Mouse (Mus musculus): ENCODE measurements around the gene Atf3. TPM values are rescaled to one million over a fixed set of nuclear protein-coding genes. Genes with fewer than 3 reads are reported as not detected.
A peak's percentile ranks its signal among the peaks of the same experiment; 100 is the strongest.

The Atf3 gene
- total RNA-seq, 2 experiments from 2014 or later: 0.52 to 0.67 TPM

GRCm38 (mm10) chr1:191224302-191224980, 6.6 kb upstream of the Atf3 start:
- TF ChIP-seq CTCF (conservative IDR thresholded peaks at IDR 0.05): no peak
- Histone ChIP-seq H3K27ac (peak overlapping the region; percentile 99), H3K4me3 (peak overlapping the region; percentile 86)
- DNase-seq (ENCODE audit: low spot score in 2 of 2): peak; percentile 90 to 94

DNA sequence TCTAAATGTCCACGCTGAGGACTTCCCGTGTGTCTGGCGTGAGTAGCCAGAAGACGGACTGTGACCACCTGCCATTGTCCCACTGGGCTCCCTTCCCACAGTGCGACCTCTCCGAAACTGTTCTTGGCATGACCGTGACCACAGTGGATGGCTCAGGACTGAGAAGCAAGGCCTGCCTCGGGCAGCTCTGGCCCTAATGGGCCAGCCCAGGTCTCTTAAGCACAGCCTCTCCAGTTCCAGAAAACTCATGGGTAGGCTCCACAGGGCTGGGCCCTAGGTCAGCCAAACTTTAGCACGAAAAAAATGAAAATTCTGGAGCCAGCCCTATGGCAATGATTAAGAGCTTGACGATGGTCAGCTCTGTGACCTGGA, 6.1 kb upstream of the Atf3 start:
- no peak for DNase-seq (ENCODE audit: low spot score in 2 of 2)
- Histone ChIP-seq H3K4me3 (peak overlapping the region; percentile 86), H3K27ac (peak overlapping the region; percentile 99)
- no peak for TF ChIP-seq CTCF (conservative IDR thresholded peaks at IDR 0.05)

DNA sequence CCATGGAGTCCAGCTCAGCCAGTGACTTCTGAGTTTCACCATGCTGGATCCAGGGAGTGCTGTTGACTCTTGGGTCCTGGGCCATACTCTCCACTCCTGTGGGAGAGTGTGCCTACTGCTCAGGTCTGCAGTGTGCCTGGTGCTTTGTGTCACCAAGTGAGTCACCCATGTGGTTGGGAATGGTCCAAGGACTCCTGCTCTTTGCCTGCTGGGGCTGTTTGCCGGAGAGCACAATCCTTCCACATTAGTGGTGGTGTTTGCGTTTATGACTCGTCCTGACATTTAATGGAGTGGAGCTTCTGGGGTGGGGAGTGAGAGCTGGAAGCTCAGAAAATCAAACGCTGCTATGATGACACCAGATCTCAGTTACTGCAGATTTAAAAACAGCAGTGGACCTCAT, 4.2 kb upstream of the Atf3 start:
- no peak for TF ChIP-seq CTCF (conservative IDR thresholded peaks at IDR 0.05)
- no peak overlapping the region for H3K4me3 ChIP-seq
- no peak for DNase-seq (ENCODE audit: low spot score in 2 of 2)

DNA sequence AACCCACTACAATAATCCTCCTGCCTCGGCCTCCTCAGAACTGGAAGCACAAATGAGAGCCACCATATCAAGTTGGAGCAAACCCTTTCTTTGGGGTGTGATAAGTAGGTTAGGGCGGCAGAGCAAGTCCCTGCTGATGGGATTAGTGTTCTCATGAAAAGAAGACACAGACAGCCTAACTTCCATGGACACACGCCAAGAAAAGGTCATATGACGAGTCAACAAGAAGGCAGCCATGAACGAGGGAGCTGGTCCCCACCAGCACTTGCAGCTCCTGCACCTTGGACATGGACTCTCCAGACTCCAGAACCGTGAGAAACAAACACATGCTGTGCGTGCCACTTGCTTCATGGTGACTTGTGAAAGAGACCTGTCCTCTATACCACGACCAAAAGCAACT, 2.7 kb upstream of the Atf3 start:
- TF ChIP-seq CTCF (conservative IDR thresholded peaks at IDR 0.05): no peak
- Histone ChIP-seq H3K4me3 (no peak overlapping the region), H3K27ac (no peak overlapping the region)
- no peak for DNase-seq (ENCODE audit: low spot score in 2 of 2)

More for the DNA sequence above, 4.2 kb upstream of the Atf3 start:
- H3K27ac ChIP-seq: no peak overlapping the region

DNA sequence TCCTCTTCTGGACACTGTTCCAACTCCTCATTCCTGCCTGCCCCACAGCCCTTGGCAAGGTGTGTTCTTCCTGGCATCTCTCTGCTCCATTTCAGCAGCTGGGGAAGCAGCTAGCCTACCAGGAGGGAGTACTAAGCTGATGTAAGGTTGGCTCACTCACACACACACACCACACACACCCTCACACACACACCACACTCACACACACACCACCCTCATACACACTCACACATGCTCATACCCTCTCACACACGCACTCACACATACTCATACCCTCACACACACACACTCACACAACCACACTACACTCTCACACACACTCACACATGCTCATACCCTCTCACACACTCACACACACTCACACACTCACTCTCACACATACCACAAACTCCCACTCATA, 1.9 kb upstream of the Atf3 start:
- Histone ChIP-seq H3K27ac (no peak overlapping the region), H3K4me3 (no peak overlapping the region)
- no peak for DNase-seq (ENCODE audit: low spot score in 2 of 2)
- TF ChIP-seq CTCF (conservative IDR thresholded peaks at IDR 0.05): no peak

DNA sequence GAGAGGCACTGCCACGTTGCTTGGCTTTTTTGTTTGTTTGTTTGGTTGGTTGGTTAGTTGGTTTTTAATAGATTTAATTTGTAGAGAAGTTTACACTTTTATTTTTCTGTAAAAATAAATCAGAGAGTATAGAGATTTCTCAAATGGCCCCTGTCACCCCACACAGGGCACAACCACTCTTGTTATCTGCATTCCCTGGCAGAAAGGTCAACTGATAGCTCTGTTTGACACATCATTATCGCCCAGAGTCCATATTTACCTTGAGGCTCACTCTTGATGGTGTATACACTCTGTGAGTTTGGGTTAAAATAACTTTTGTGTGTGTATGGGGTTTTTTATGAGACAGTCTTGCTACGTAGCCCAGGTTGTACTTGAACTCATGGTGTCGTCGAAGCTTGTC, 744 bp upstream of the Atf3 start:
- no peak overlapping the region for H3K4me3 ChIP-seq
- H3K27ac ChIP-seq: no peak overlapping the region
- TF ChIP-seq CTCF (conservative IDR thresholded peaks at IDR 0.05): no peak
- DNase-seq (ENCODE audit: low spot score in 2 of 2): no peak

DNA sequence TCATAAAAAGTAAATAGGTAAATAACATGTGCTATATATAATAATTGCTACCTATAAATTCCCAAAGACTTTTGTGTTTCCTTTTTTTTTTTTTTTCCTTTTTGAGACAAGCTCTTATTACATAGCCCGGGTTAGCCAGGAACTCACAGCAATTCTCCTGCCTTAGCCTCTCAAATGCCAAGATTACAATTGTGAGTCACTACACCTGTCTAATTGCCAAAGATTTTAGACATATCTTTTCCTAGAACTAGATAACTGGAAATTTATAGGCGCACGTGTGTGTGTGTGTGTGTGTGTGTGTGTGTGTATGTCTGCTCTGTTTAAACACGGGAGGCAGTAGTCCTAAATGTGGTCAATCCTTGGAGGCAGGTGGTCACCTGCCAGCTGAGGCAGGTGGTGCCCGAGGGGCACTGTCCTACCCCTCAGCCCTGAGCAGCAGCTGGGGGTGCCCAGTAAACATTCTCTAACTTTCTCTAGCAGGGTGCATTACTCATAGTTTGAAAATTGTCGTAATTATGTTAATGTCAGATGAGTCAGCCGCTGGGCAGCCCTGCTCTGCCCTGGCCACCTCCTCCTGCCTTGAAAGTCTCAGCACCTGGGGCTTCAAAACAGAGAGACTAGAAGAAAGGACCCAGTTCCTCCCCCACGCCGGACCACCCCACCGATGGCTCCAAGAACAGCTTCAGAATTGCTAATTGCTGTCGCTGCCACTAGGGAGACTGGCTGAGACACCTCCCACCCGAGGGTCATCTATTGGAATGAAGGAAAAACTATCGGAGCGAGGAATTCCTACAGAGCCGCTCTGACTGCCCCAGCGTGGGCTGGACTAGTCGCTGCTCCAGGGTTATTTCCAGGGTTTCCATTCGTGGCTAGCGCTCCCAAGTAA, 1.8 kb downstream of the Atf3 start:
- Histone ChIP-seq H3K27ac (no peak overlapping the region), H3K4me3 (no peak overlapping the region)
- DNase-seq (ENCODE audit: low spot score in 2 of 2): no peak
- no peak for TF ChIP-seq CTCF (conservative IDR thresholded peaks at IDR 0.05)

DNA sequence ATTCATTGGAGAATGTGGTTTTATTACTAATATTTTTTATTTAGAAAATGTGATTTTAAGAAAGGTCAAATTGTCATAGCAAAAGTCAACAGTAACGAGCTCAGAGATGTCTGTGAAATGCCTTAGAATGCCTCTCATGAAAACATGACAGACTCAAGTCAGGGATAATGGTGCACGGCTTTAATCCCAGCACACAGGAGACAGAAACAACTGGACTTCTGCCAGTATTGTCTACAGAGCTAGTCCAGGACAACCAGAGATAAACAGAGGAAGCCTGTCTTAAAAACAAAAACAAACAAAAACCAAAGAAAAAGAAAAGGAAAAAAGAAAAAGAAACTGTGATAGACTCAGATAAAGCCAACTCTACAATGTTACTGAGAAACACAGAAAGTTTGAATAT, 6.7 kb downstream of the Atf3 start:
- Histone ChIP-seq H3K27ac (no peak overlapping the region), H3K4me3 (no peak overlapping the region)
- TF ChIP-seq CTCF (conservative IDR thresholded peaks at IDR 0.05): no peak
- DNase-seq (ENCODE audit: low spot score in 2 of 2): no peak

- TF ChIP-seq CTCF (conservative IDR thresholded peaks at IDR 0.05): peak; percentile 50
- no peak overlapping the region for H3K4me3 ChIP-seq
- H3K27ac ChIP-seq: no peak overlapping the region
- DNase-seq (ENCODE audit: low spot score in 2 of 2): no peak
Measured at GRCm38 (mm10) chr1:191205791-191206190, 12.0 kb downstream of the Atf3 start.

DNA sequence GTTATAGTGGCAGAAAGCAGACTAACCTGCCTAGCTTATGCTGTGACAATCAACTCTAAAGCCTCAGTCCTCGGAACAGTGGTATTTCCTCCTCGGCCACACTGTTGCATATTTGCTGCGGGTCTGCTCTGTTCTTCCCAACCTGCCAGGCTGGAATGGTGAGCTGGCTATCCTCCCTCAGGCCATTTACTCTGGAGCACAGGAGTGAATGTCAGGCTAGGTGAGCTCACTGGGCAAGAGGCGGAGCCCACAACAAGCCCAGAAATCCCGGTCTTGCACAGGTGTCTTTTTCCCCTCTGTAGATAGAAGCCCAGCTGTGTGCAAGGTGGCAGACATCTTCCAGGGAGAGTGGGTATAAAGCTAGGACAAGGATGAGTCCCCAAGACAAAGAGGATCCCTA, 13.0 kb downstream of the Atf3 start:
- no peak for TF ChIP-seq CTCF (conservative IDR thresholded peaks at IDR 0.05)
- DNase-seq (ENCODE audit: low spot score in 2 of 2): no peak
- no peak overlapping the region for H3K4me3 ChIP-seq
- H3K27ac ChIP-seq: no peak overlapping the region

GRCm38 (mm10) chr1:191203496-191203895, 14.3 kb downstream of the Atf3 start:
- no peak for DNase-seq (ENCODE audit: low spot score in 2 of 2)
- TF ChIP-seq CTCF (conservative IDR thresholded peaks at IDR 0.05): no peak
- Histone ChIP-seq H3K4me3 (no peak overlapping the region), H3K27ac (no peak overlapping the region)

- Histone ChIP-seq H3K27ac (no peak overlapping the region), H3K4me3 (no peak overlapping the region)
- TF ChIP-seq CTCF (conservative IDR thresholded peaks at IDR 0.05): peak; percentile 56
- DNase-seq (ENCODE audit: low spot score in 2 of 2): no peak
Measured at GRCm38 (mm10) chr1:191202208-191202952, 15.5 kb downstream of the Atf3 start.

All from layer of hippocampus, adult 2 months (tissue).